Mouse (Mus musculus) E14TG2a.4 (cell line): ENCODE data around the gene Arl14.

Experiments
- H3K27me3 ChIP-seq: 2 replicates; pipeline ENCODE4 v1.6.1; 2014; ENCODE audit warnings: low read length, control low read depth; ENCODE audit not compliant: insufficient read depth
- H3K36me3 ChIP-seq: 2 replicates; pipeline ENCODE4 v1.6.1; 2014; ENCODE audit warnings: low read length, control low read depth; ENCODE audit not compliant: insufficient read depth
- H3K4me1 ChIP-seq: replicated peaks from 2 replicates; pipeline ENCODE4 v1.6.1; 2014; ENCODE audit warnings: low read depth, low read length, control low read depth
- H3K4me3 ChIP-seq: replicated peaks from 2 replicates; pipeline ENCODE4 v1.5.1; 2014; ENCODE audit warnings: mild to moderate bottlenecking, low read length
- H3K9me3 ChIP-seq: 2 replicates; pipeline ENCODE4 v1.6.1; 2014; ENCODE audit warnings: low read length, control low read depth
- CTCF ChIP-seq: conservative IDR thresholded peaks from 2 replicates; pipeline ENCODE4 v1.5.1; 2014; ENCODE audit warnings: low read length
- NANOG ChIP-seq: IDR thresholded peaks from 2 replicates; pipeline ENCODE4 v1.6.1; 2014; ENCODE audit warnings: borderline replicate concordance, low read length, mixed read lengths
- POU5F1 ChIP-seq: IDR thresholded peaks from 2 replicates; pipeline ENCODE4 v1.6.1; 2014; ENCODE audit warnings: low read length, borderline replicate concordance

The Arl14 gene

GRCm38 (mm10) chr3:69271812-69272211 is 49.6 kb downstream of the Arl14 start:
- Histone ChIP-seq H3K4me1 (0 out of 2 replicates have a peak, but pooled peaks cover 5% of the 10 kb centered on the region), H3K36me3 (no peaks in the 10 kb centered on the region), H3K4me3 (no peak overlapping the region), H3K9me3 (no peaks in the 10 kb centered on the region), H3K27me3 (0 out of 2 replicates have a peak, but pooled peaks cover 4% of the 10 kb centered on the region)
- TF ChIP-seq NANOG (no peak), CTCF (no peak), POU5F1 (no peak)
